Mouse (Mus musculus) E14TG2a.4 (cell line): Measurements from ENCODE around the gene Gm20388.

Experiments
- H3K27me3 ChIP-seq: 2 replicates; pipeline ENCODE4 v1.6.1; 2014; ENCODE audit warnings: low read length, control low read depth; ENCODE audit not compliant: insufficient read depth
- H3K36me3 ChIP-seq: 2 replicates; pipeline ENCODE4 v1.6.1; 2014; ENCODE audit warnings: low read length, control low read depth; ENCODE audit not compliant: insufficient read depth
- H3K4me1 ChIP-seq: replicated peaks from 2 replicates; pipeline ENCODE4 v1.6.1; 2014; ENCODE audit warnings: low read depth, low read length, control low read depth
- H3K4me3 ChIP-seq: replicated peaks from 2 replicates; pipeline ENCODE4 v1.5.1; 2014; ENCODE audit warnings: mild to moderate bottlenecking, low read length
- H3K9me3 ChIP-seq: 2 replicates; pipeline ENCODE4 v1.6.1; 2014; ENCODE audit warnings: low read length, control low read depth
- CTCF ChIP-seq: conservative IDR thresholded peaks from 2 replicates; pipeline ENCODE4 v1.5.1; 2014; ENCODE audit warnings: low read length
- NANOG ChIP-seq: IDR thresholded peaks from 2 replicates; pipeline ENCODE4 v1.6.1; 2014; ENCODE audit warnings: borderline replicate concordance, low read length, mixed read lengths
- POU5F1 ChIP-seq: IDR thresholded peaks from 2 replicates; pipeline ENCODE4 v1.6.1; 2014; ENCODE audit warnings: low read length, borderline replicate concordance

The Gm20388 gene

GRCm38 (mm10) chr8:122452154-122452553 lies 2541.5 kb downstream of the Gm20388 start:
- peaks cover 32% of the 10 kb centered on the region for H3K4me1 ChIP-seq
- H3K4me3 ChIP-seq, result no peak overlapping the region
- H3K9me3 ChIP-seq, result no peaks in the 10 kb centered on the region
- TF ChIP-seq NANOG (no peak), POU5F1 (no peak), CTCF (no peak)
- peaks cover 12% of the 10 kb centered on the region; the same call in 1 of the 2 replicates for H3K27me3 ChIP-seq
- H3K36me3 ChIP-seq, result peaks cover 33% of the 10 kb centered on the region

- no peak overlapping the region for H3K4me3 ChIP-seq
- H3K4me1 ChIP-seq, result peaks cover 46% of the 10 kb centered on the region
- no peaks in the 10 kb centered on the region for H3K9me3 ChIP-seq
- no peak for TF ChIP-seq CTCF
- TF ChIP-seq NANOG, result no peak
- TF ChIP-seq POU5F1, result no peak
- peaks cover 11% of the 10 kb centered on the region for H3K27me3 ChIP-seq
- peaks cover 37% of the 10 kb centered on the region for H3K36me3 ChIP-seq
Measured at GRCm38 (mm10) chr8:122454409-122454808, 2543.8 kb downstream of the Gm20388 start.

GRCm38 (mm10) chr8:122457171-122457570 lies 2546.5 kb downstream of the Gm20388 start:
- Histone ChIP-seq H3K36me3 (peaks cover 37% of the 10 kb centered on the region), H3K9me3 (no peaks in the 10 kb centered on the region), H3K4me1 (peaks cover 62% of the 10 kb centered on the region), H3K27me3 (peaks cover 36% of the 10 kb centered on the region), H3K4me3 (no peak overlapping the region)
- no peak for TF ChIP-seq CTCF
- no peak for TF ChIP-seq POU5F1
- no peak for TF ChIP-seq NANOG

- Histone ChIP-seq H3K4me3 (peak overlapping the region; percentile 82), H3K4me1 (peaks cover 70% of the 10 kb centered on the region), H3K9me3 (no peaks in the 10 kb centered on the region), H3K36me3 (peaks cover 32% of the 10 kb centered on the region), H3K27me3 (peaks cover 56% of the 10 kb centered on the region)
- TF ChIP-seq NANOG (no peak), POU5F1 (no peak), CTCF (peak; percentile 69)
Measured at GRCm38 (mm10) chr8:122459218-122459900, 2548.7 kb downstream of the Gm20388 start.

- peaks cover 56% of the 10 kb centered on the region for H3K27me3 ChIP-seq
- TF ChIP-seq NANOG (no peak), POU5F1 (no peak), CTCF (no peak)
- no peaks in the 10 kb centered on the region for H3K9me3 ChIP-seq
- peak overlapping the region; percentile 82 for H3K4me3 ChIP-seq
- peaks cover 71% of the 10 kb centered on the region for H3K4me1 ChIP-seq
- peaks cover 28% of the 10 kb centered on the region for H3K36me3 ChIP-seq
Measured at GRCm38 (mm10) chr8:122459990-122460389, 2549.3 kb downstream of the Gm20388 start.

- no peaks in the 10 kb centered on the region for H3K9me3 ChIP-seq
- H3K4me1 ChIP-seq, result peaks cover 69% of the 10 kb centered on the region
- no peak for TF ChIP-seq POU5F1
- no peak for TF ChIP-seq CTCF
- H3K27me3 ChIP-seq, result peaks cover 56% of the 10 kb centered on the region
- peak within 1 kb of the TSS; percentile 82 for H3K4me3 ChIP-seq
- peaks cover 22% of the 10 kb centered on the region for H3K36me3 ChIP-seq
Measured at GRCm38 (mm10) chr8:122460524-122461472, 2550.2 kb downstream of the Gm20388 start, which contains the start of gene Snai3. Gene Snai3, minus strand, starts transcription at chr8:122460733.

- Histone ChIP-seq H3K4me3 (peak overlapping the region; percentile 82), H3K4me1 (peaks cover 72% of the 10 kb centered on the region), H3K36me3 (peaks cover 20% of the 10 kb centered on the region), H3K27me3 (peaks cover 54% of the 10 kb centered on the region), H3K9me3 (no peaks in the 10 kb centered on the region)
- TF ChIP-seq NANOG, result no peak; the same call in 1 of the 2 replicates
- no peak for TF ChIP-seq POU5F1
- TF ChIP-seq CTCF, result no peak
Measured at GRCm38 (mm10) chr8:122461473-122462148, 2551.0 kb downstream of the Gm20388 start.

- Histone ChIP-seq H3K27me3 (peaks cover 52% of the 10 kb centered on the region), H3K4me1 (peaks cover 68% of the 10 kb centered on the region), H3K9me3 (no peaks in the 10 kb centered on the region), H3K4me3 (no peak overlapping the region), H3K36me3 (peaks cover 21% of the 10 kb centered on the region)
- TF ChIP-seq CTCF (no peak), POU5F1 (no peak), NANOG (no peak)
Measured at GRCm38 (mm10) chr8:122462510-122462909, 2551.9 kb downstream of the Gm20388 start.
